In genomic region chr17:35696691-35697090, GRCm38 (mm10) we compare ENCODE assay signal across 12 mouse cellular contexts. TPM values are rescaled to one million over a fixed set of nuclear protein-coding genes. Genes with fewer than 3 reads are reported as not detected.
DNase-seq lines count a peak whose midpoint lies in the region; ATAC-seq and TF ChIP-seq lines count a peak whose summit lies in the region.
"Had no signal": no experiment of that assay in that cellular context is flagged by ENCODE, and none has a peak within 500 bp of the region (broad histone marks: within the 10 kb centered on the region; RNA-seq: fewer than 3 reads in every experiment).

No protein-coding gene starts in this region.

- no peak overlapping the region; the same call in 1 of the 2 replicates for H3K27ac ChIP-seq in heart, embryonic 11.5 days (ENCODE audit: low read depth, low read length)
- peak overlapping the region; percentile 99 for H3K27ac ChIP-seq in forebrain, embryonic 15.5 days (replicated peaks)
- H3K27ac ChIP-seq in midbrain, embryonic 12.5 days (replicated peaks), result peak overlapping the region; percentile 100
- H3K27ac ChIP-seq: liver, embryonic 12.5 days had no signal

- no peak overlapping the region for H3K4me3 ChIP-seq in heart, embryonic 11.5 days (ENCODE audit: low read depth, low read length)
- no peak overlapping the region for H3K4me3 ChIP-seq in C2C12 (ENCODE audit: insufficient read depth, poor library complexity, severe bottlenecking)
- H3K4me3 ChIP-seq in forebrain, embryonic 15.5 days, result peak overlapping the region; percentile 47
- peak overlapping the region; percentile 44 for H3K4me3 ChIP-seq in midbrain, embryonic 12.5 days
- H3K4me3 ChIP-seq: liver, embryonic 12.5 days had no signal

- no peak for DNase-seq in heart, adult 11 months
- no peak for DNase-seq in adrenal gland, postnatal 4 days (ENCODE audit: low spot score in 2 of 2)
- DNase-seq in thymus, postnatal 10 days (ENCODE audit: low spot score in 2 of 2), result no peak
- DNase-seq: adrenal gland, adult 8-10 months; kidney, adult 18-20 months had no signal

- H3K79me3 ChIP-seq in C2C12 (ENCODE audit: low read depth), result peaks cover 26% of the 10 kb centered on the region

- peak overlapping the region; percentile 55 for H3K4me2 ChIP-seq in heart, embryonic 11.5 days
- peak overlapping the region; percentile 89 for H3K4me2 ChIP-seq in forebrain, embryonic 15.5 days (replicated peaks)
- H3K4me2 ChIP-seq in midbrain, embryonic 12.5 days (replicated peaks), result peak overlapping the region; percentile 84
- H3K4me2 ChIP-seq: liver, embryonic 12.5 days had no signal

- no peak for ATAC-seq in heart, embryonic 11.5 days (replicated peaks; ENCODE audit: insufficient number of reproducible peaks, low FRiP score, low TSS enrichment)
- ATAC-seq in forebrain, embryonic 15.5 days (replicated peaks), result no peak
- ATAC-seq in midbrain, embryonic 12.5 days (ENCODE audit: low FRiP score, low read depth), result no peak
- no peak for ATAC-seq in frontal cortex, adult (ENCODE audit: low TSS enrichment)
- ATAC-seq: CD4-positive, CD25-positive, alpha-beta regulatory T cell, adult 4 months; liver, embryonic 12.5 days had no signal

- WGBS in heart, embryonic 11.5 days (ENCODE audit: insufficient replicate concordance), result 58% methylated on average over 6 of the region's 6 CpGs
- WGBS in forebrain, embryonic 15.5 days, result 39% methylated on average over 6 of the region's 6 CpGs
- WGBS in midbrain, embryonic 12.5 days, result 61% methylated on average over 6 of the region's 6 CpGs

- peaks cover 22% of the 10 kb centered on the region for H3K36me3 ChIP-seq in heart, embryonic 11.5 days (ENCODE audit: control insufficient read depth, insufficient read depth, low read length)
- H3K36me3 ChIP-seq in C2C12 (ENCODE audit: control insufficient read depth, insufficient read depth), result peaks cover 26% of the 10 kb centered on the region
- H3K36me3 ChIP-seq in forebrain, embryonic 15.5 days, result peaks cover 26% of the 10 kb centered on the region
- peaks cover 45% of the 10 kb centered on the region for H3K36me3 ChIP-seq in midbrain, embryonic 12.5 days

- H3ac ChIP-seq in C2C12 (ENCODE audit: control insufficient read depth, insufficient read length, low read depth), result peak overlapping the region; percentile 27

- peak overlapping the region; percentile 56 for H3K9ac ChIP-seq in heart, embryonic 11.5 days (ENCODE audit: low read depth, low read length)
- peak overlapping the region; percentile 71; the same call in 1 of the 2 replicates for H3K9ac ChIP-seq in forebrain, embryonic 15.5 days (replicated peaks)
- H3K9ac ChIP-seq in midbrain, embryonic 12.5 days (replicated peaks), result peak overlapping the region; percentile 68
- H3K9ac ChIP-seq: liver, embryonic 12.5 days had no signal

- TF ChIP-seq CTCF in C2C12 (IDR thresholded peaks at IDR 0.05; ENCODE audit: control insufficient read depth, insufficient read depth, insufficient read length), result no peak

- H3K27me3 ChIP-seq in heart, embryonic 11.5 days (ENCODE audit: control insufficient read depth, insufficient read depth, low read length), result peaks cover 13% of the 10 kb centered on the region; the same call in 1 of the 2 replicates
- no peaks in the 10 kb centered on the region for H3K27me3 ChIP-seq in C2C12 (ENCODE audit: control insufficient read depth, insufficient read depth, insufficient read length)
- no peaks in the 10 kb centered on the region for H3K27me3 ChIP-seq in forebrain, embryonic 15.5 days
- H3K27me3 ChIP-seq in midbrain, embryonic 12.5 days, result no peaks in the 10 kb centered on the region

- H3K4me1 ChIP-seq in heart, embryonic 11.5 days (ENCODE audit: control insufficient read depth, insufficient read depth, low read length), result peaks cover 26% of the 10 kb centered on the region
- peaks cover 50% of the 10 kb centered on the region for H3K4me1 ChIP-seq in forebrain, embryonic 15.5 days
- H3K4me1 ChIP-seq in midbrain, embryonic 12.5 days, result peaks cover 36% of the 10 kb centered on the region

- peaks cover 56% of the 10 kb centered on the region for H3K79me2 ChIP-seq in C2C12 (ENCODE audit: control insufficient read depth, insufficient read depth)

- no peaks in the 10 kb centered on the region; the same call in 1 of the 2 replicates for H3K9me3 ChIP-seq in heart, embryonic 11.5 days (replicated peaks; ENCODE audit: control insufficient read depth, low read length)
- H3K9me3 ChIP-seq in forebrain, embryonic 15.5 days, result no peaks in the 10 kb centered on the region
- no peaks in the 10 kb centered on the region for H3K9me3 ChIP-seq in midbrain, embryonic 12.5 days
- H3K9me3 ChIP-seq: liver, embryonic 12.5 days had no signal

TF ChIP-seq in C2C12, 6 proteins besides CTCF, POLR2A, EP300 and RAD21:
- TF ChIP-seq FOSL1 (IDR thresholded peaks at IDR 0.05; ENCODE audit: insufficient read depth, low read length, poor library complexity, severe bottlenecking) (no peak), MYOG (IDR thresholded peaks at IDR 0.05; ENCODE audit: control insufficient read depth, extremely low read depth, insufficient read length) (no peak), MYOD1 (IDR thresholded peaks at IDR 0.05; ENCODE audit: control insufficient read depth, insufficient read length, low read depth) (no peak), USF1 (IDR thresholded peaks at IDR 0.05; ENCODE audit: low read depth) (no peak), CEBPB (IDR thresholded peaks at IDR 0.05; ENCODE audit: low read depth) (no peak), MAX (IDR thresholded peaks at IDR 0.05) (no peak)

RNA-seq across cellular contexts. Expression of gene Ddr1, which starts 7.7 kb away (rescaled TPM):
- 60.6 and 89.2 TPM in 2 replicates for polyA plus RNA-seq in heart, embryonic 11.5 days (2014; fragmentation: Nextera tagmentation; extraction: Ambion mirVana)
- polyA plus RNA-seq in C2C12 (2012; fragmentation: generic; extraction: Trizol), result 56.6 TPM
- 127 TPM in 2 replicates for polyA plus RNA-seq in forebrain, embryonic 15.5 days (2015; fragmentation: Nextera tagmentation; extraction: Ambion mirVana)
- polyA plus RNA-seq in midbrain, embryonic 12.5 days (2016; fragmentation: Nextera tagmentation; extraction: Ambion mirVana), result 201 and 218 TPM in 2 replicates
- total RNA-seq in adrenal gland, postnatal 4 days (2021), result 10 to 100 TPM; 55.9 to 65.9 TPM

RNA-seq across cellular contexts. Expression of gene Gtf2h4, which starts 23.2 kb away (rescaled TPM):
- polyA plus RNA-seq in heart, embryonic 11.5 days (2014; fragmentation: Nextera tagmentation; extraction: Ambion mirVana), result 30.1 and 31.1 TPM in 2 replicates
- 40.6 TPM for polyA plus RNA-seq in C2C12 (2012; fragmentation: generic; extraction: Trizol)
- polyA plus RNA-seq in forebrain, embryonic 15.5 days (2015; fragmentation: Nextera tagmentation; extraction: Ambion mirVana), result 36.1 and 37.8 TPM in 2 replicates
- 34.0 and 34.9 TPM in 2 replicates for polyA plus RNA-seq in midbrain, embryonic 12.5 days (2016; fragmentation: Nextera tagmentation; extraction: Ambion mirVana)
- total RNA-seq in adrenal gland, postnatal 4 days (2021), result 10 to 100 TPM; 30.1 to 31.4 TPM

RNA-seq across cellular contexts. Expression of gene Vars2, which starts 29.3 kb away (rescaled TPM):
- 9.1 and 12.7 TPM in 2 replicates for polyA plus RNA-seq in heart, embryonic 11.5 days (2014; fragmentation: Nextera tagmentation; extraction: Ambion mirVana)
- 12.6 TPM for polyA plus RNA-seq in C2C12 (2012; fragmentation: generic; extraction: Trizol)
- polyA plus RNA-seq in forebrain, embryonic 15.5 days (2015; fragmentation: Nextera tagmentation; extraction: Ambion mirVana), result 16.2 and 18.1 TPM in 2 replicates
- 18.7 and 19.0 TPM in 2 replicates for polyA plus RNA-seq in midbrain, embryonic 12.5 days (2016; fragmentation: Nextera tagmentation; extraction: Ambion mirVana)
- 10 to 100 TPM; 57.7 to 61.0 TPM for total RNA-seq in adrenal gland, postnatal 4 days (2021)

RNA-seq across cellular contexts. Expression of gene Mucl3, which starts 53.2 kb away (rescaled TPM):
- 0.29 and 0.62 TPM in 2 replicates for polyA plus RNA-seq in heart, embryonic 11.5 days (2014; fragmentation: Nextera tagmentation; extraction: Ambion mirVana)
- polyA plus RNA-seq in C2C12 (2012; fragmentation: generic; extraction: Trizol), result 0.05 TPM
- polyA plus RNA-seq in forebrain, embryonic 15.5 days (2015; fragmentation: Nextera tagmentation; extraction: Ambion mirVana), result not detected in 2 replicates
- 0.08 TPM in 1 of 2 replicates, not detected in the other for polyA plus RNA-seq in midbrain, embryonic 12.5 days (2016; fragmentation: Nextera tagmentation; extraction: Ambion mirVana)
- total RNA-seq in adrenal gland, postnatal 4 days (2021), result under 1 TPM in 1 of 2 experiments, not detected in 1; 0.11 TPM
- total RNA-seq: adrenal gland, adult 8-10 months had no signal

Comparison
In these comparisons a context has a peak if more than half of its experiments do, and no peak if none do; other contexts are left out.
1. H3K4me3 ChIP-seq: peak in forebrain, embryonic 15.5 days (single experiment) and midbrain, embryonic 12.5 days (single experiment); none in heart, embryonic 11.5 days (single experiment) and C2C12 (single experiment).
2. Peak in every context shown above with its lines, with median percentiles within 50 percentile points of each other: H3K4me2 ChIP-seq and H3K9ac ChIP-seq.